Mouse (Mus musculus) thymus, adult 2 months (tissue): ENCODE measurements at regions not wholly inside any gene's neighbourhood (a gene's known extent, or its start where the extent isn't known, plus 50 kb on each side); places are given as distances from the start of the nearest gene placed in this dataset.

Experiments used
- CTCF ChIP-seq: fragments of 200-500 bp; IDR thresholded peaks from 2 replicates; pipeline ENCODE4 v1.5.1; 2012; ENCODE audit warnings: mild to moderate bottlenecking, control low read depth, low read length, moderate library complexity, borderline replicate concordance; ENCODE audit not compliant: control insufficient read depth, poor library complexity, insufficient read depth; ENCODE audit errors: extremely low read depth
- POLR2A ChIP-seq: fragments of 200-500 bp; IDR thresholded peaks from 2 replicates; pipeline ENCODE4 v1.6.1; 2012; ENCODE audit warnings: mild to moderate bottlenecking, low read length, control low read depth, moderate library complexity; ENCODE audit not compliant: control insufficient read depth, poor library complexity, insufficient read depth; ENCODE audit errors: extremely low read depth

- TF ChIP-seq POLR2A, result no peak
- TF ChIP-seq CTCF, result no peak
Measured at GRCm38 (mm10) chr12:26086414-26086813, 328.6 kb downstream of the Rnf144a start.
